In the genomic region with DNA sequence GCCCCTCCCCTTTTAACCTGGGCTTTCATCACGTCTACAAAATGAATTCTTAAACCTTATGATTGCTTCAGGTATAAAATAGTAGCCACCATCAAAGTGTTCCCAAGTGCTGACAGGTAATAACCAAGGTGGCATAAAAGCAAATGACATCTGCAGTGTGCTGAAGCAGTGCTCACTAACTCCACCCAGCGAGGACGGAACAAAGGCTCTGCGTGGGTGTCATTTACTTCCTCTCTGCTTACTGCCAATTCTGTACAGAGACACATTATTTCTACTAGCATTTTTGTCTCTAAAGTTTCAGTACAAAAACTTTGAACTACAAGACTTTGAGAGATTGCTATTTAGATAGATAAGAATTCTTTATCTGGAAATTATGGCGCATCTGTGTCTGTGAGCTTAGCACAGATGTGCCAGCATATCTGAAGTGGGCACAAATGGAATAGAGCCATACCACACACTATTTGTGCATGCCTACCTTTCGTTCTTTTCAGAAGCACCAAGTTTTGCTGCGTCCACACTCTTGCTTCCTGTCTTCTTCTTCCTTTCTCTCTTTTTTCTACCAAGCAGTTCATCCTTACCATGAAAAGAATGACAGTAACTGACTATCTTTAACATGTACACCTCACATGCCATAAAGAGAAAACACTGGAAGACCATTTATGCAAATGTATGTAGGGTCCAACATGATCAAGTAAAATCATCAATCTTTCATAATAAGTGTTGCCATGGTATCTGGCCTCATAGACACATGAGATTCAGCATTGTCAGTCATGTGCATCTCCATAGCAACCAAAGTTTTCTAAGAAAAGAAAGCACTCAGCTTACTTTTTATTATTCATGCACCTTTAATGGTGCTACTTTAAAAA, we compare ENCODE assay signal across 16 mouse cellular contexts.
DNase-seq lines count a peak whose midpoint lies in the region; ATAC-seq lines count a peak whose summit lies in the region.
"Had no signal": no experiment of that assay in that cellular context is flagged by ENCODE, and none has a peak within 500 bp of the region (broad histone marks: within the 10 kb centered on the region; RNA-seq: fewer than 3 reads in every experiment).

No protein-coding gene starts in this region.

- no peak for ATAC-seq in forebrain, embryonic 16.5 days
- ATAC-seq: lung, postnatal 0 days had no signal

- H3K4me3 ChIP-seq in forebrain, embryonic 16.5 days (replicated peaks; ENCODE audit: low read length), result no peak overlapping the region
- H3K4me3 ChIP-seq: embryonic facial prominence, embryonic 12.5 days; forebrain, embryonic 10.5 days; hindbrain, embryonic 15.5 days; liver, embryonic 13.5 days had no signal

- no peaks in the 10 kb centered on the region for H3K4me1 ChIP-seq in forebrain, embryonic 16.5 days (replicated peaks; ENCODE audit: control insufficient read depth, insufficient read depth, low read length)
- H3K4me1 ChIP-seq: embryonic facial prominence, embryonic 12.5 days; hindbrain, embryonic 15.5 days; liver, embryonic 13.5 days had no signal

- peak; percentile 35 to 37 for DNase-seq in spleen, postnatal 36 days (ENCODE audit: low spot score in 2 of 2)
- DNase-seq in spleen, postnatal 14 days (ENCODE audit: low spot score in 2 of 2), result no peak
- peak; percentile 40 for DNase-seq in forelimb bud, embryonic 11.5 days (ENCODE audit: low read depth, low spot score)
- peak; percentile 4 to 37 for DNase-seq in thymus, adult 18-20 months
- no peak for DNase-seq in gastrocnemius, adult 18-20 months (ENCODE audit: low spot score)
- DNase-seq in cerebellum, adult 9-11 months, result no peak
- DNase-seq: adrenal gland, postnatal 14 days; cerebellum, postnatal 36 days; heart, adult 11 months; kidney, adult 9 months; liver, embryonic 13.5 days had no signal

- H3K9ac ChIP-seq in forebrain, embryonic 16.5 days (replicated peaks; ENCODE audit: low read depth, low read length), result no peak overlapping the region
- H3K9ac ChIP-seq: embryonic facial prominence, embryonic 12.5 days; hindbrain, embryonic 15.5 days; liver, embryonic 13.5 days had no signal

- H3K4me2 ChIP-seq in forebrain, embryonic 16.5 days (ENCODE audit: low read length), result no peak overlapping the region
- H3K4me2 ChIP-seq: embryonic facial prominence, embryonic 12.5 days; hindbrain, embryonic 15.5 days; liver, embryonic 13.5 days had no signal

- H3K9me3 ChIP-seq in forebrain, embryonic 16.5 days (ENCODE audit: control insufficient read depth, low read length), result no peaks in the 10 kb centered on the region
- H3K9me3 ChIP-seq: embryonic facial prominence, embryonic 12.5 days; forebrain, embryonic 10.5 days; hindbrain, embryonic 15.5 days; liver, embryonic 13.5 days had no signal

- WGBS in forebrain, embryonic 16.5 days, result 81% methylated on average over 7 of the region's 7 CpGs

- no peak overlapping the region for H3K27ac ChIP-seq in forebrain, embryonic 16.5 days (ENCODE audit: low read length)
- H3K27ac ChIP-seq: embryonic facial prominence, embryonic 12.5 days; forebrain, embryonic 10.5 days; hindbrain, embryonic 15.5 days; liver, embryonic 13.5 days had no signal

- no peaks in the 10 kb centered on the region for H3K27me3 ChIP-seq in forebrain, embryonic 16.5 days (replicated peaks; ENCODE audit: control insufficient read depth, insufficient read depth, low read length)
- H3K27me3 ChIP-seq: embryonic facial prominence, embryonic 12.5 days; hindbrain, embryonic 15.5 days; liver, embryonic 13.5 days had no signal

- H3K36me3 ChIP-seq in forebrain, embryonic 16.5 days (ENCODE audit: control insufficient read depth, insufficient read depth), result no peaks in the 10 kb centered on the region
- H3K36me3 ChIP-seq: embryonic facial prominence, embryonic 12.5 days; forebrain, embryonic 10.5 days; hindbrain, embryonic 15.5 days; liver, embryonic 13.5 days had no signal

Comparison
In these comparisons a context has a peak if more than half of its experiments do, and no peak if none do; other contexts are left out.
1. DNase-seq: peak in spleen, postnatal 36 days (2 of 2), forelimb bud, embryonic 11.5 days (single experiment) and thymus, adult 18-20 months (2 of 2); none in spleen, postnatal 14 days (0 of 2), gastrocnemius, adult 18-20 months (single experiment) and cerebellum, adult 9-11 months (single experiment).